ENCODE assay signal across 26 mouse cellular contexts in the genomic region with DNA sequence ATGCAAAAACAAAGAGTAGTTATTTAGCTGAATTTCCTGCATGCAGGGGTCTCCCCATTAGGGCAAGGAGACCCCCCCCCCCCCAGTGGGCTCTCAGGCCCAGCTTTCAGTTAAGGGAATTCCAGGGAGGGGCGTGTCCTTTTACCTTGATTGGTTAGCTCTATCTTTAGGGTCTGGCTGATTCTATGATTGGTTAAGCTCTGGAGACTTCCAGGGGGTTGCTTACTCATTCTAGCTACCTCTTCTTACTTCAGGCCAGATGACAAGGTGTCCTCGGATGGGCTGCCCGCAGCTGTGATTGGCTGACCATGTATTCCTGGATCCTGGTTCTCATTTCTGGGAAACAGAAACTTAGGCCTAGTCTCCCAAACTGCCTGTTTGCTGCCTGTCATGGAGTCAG. TPM values are rescaled to one million over a fixed set of nuclear protein-coding genes. Genes with fewer than 3 reads are reported as not detected.
"Had no signal": no experiment of that assay in that cellular context is flagged by ENCODE, and none has a peak within 500 bp of the region (broad histone marks: within the 10 kb centered on the region; RNA-seq: fewer than 3 reads in every experiment).

No protein-coding gene starts in this region.

- H3K36me3 ChIP-seq: heart, embryonic 10.5 days; heart, embryonic 12.5 days; hindbrain, embryonic 13.5 days; hindbrain, embryonic 15.5 days; intestine, embryonic 15.5 days; kidney, embryonic 15.5 days; limb, embryonic 13.5 days; limb, embryonic 15.5 days; liver, embryonic 12.5 days had no signal

- H3K9ac ChIP-seq: heart, embryonic 12.5 days; hindbrain, embryonic 13.5 days; hindbrain, embryonic 15.5 days; intestine, embryonic 15.5 days; kidney, embryonic 15.5 days; limb, embryonic 13.5 days; limb, embryonic 15.5 days; liver, embryonic 12.5 days; liver, embryonic 14.5 days had no signal

- H3K4me1 ChIP-seq: liver, embryonic 12.5 days had no signal

- H3K4me3 ChIP-seq: heart, embryonic 10.5 days; heart, embryonic 12.5 days; hindbrain, embryonic 13.5 days; hindbrain, embryonic 15.5 days; intestine, embryonic 15.5 days; kidney, embryonic 15.5 days; left cerebral cortex, adult 2 months; limb, embryonic 13.5 days; limb, embryonic 15.5 days; liver, embryonic 12.5 days had no signal

- DNase-seq: gastrocnemius, postnatal 14 days; gastrocnemius, postnatal 36 days; heart, adult 18-20 months; heart, postnatal 10 days; kidney, adult 11 months; kidney, adult 2 months; kidney, adult 9 months; kidney, postnatal 14 days; kidney, postnatal 36 days; layer of hippocampus, adult 9-11 months; layer of hippocampus, postnatal 36 days; left cerebral cortex, postnatal 4 days; lung, adult 18-20 months had no signal

- H3K9me3 ChIP-seq: heart, embryonic 10.5 days; heart, embryonic 12.5 days; hindbrain, embryonic 13.5 days; hindbrain, embryonic 15.5 days; intestine, embryonic 15.5 days; kidney, embryonic 15.5 days; limb, embryonic 13.5 days; limb, embryonic 15.5 days; liver, embryonic 12.5 days had no signal

- H3K27ac ChIP-seq: heart, embryonic 10.5 days; hindbrain, embryonic 13.5 days; hindbrain, embryonic 15.5 days; intestine, embryonic 15.5 days; kidney, embryonic 15.5 days; kidney, postnatal 0 days; left cerebral cortex, adult 2 months; limb, embryonic 13.5 days; limb, embryonic 15.5 days; liver, embryonic 12.5 days; liver, embryonic 14.5 days had no signal

RNA-seq across cellular contexts. Expression of a gene that starts 21.8 kb away (rescaled TPM):
- polyA plus RNA-seq: inflammation-experienced regulatory T-cells, adult 6 months had no signal
